Mouse (Mus musculus) embryonic facial prominence, embryonic 15.5 days (tissue): ENCODE results near the gene Rabif. TPM values are rescaled to one million over a fixed set of nuclear protein-coding genes. Genes with fewer than 3 reads are reported as not detected.
"Not testable (repeated sequence)": the region's sequence is repeated elsewhere in the genome, so short reads cannot be mapped to it uniquely, and the experiment has no call there.

ENCODE experiments used
- ATAC-seq: fragments of 200-750 bp; cut with Nextera tagmentation; 2 replicates; pipeline ENCODE4 v1.8.0; 2017; ENCODE audit warnings: low read depth, moderate TSS enrichment; ENCODE audit not compliant: insufficient number of reproducible peaks, low FRiP score, low TSS enrichment
- H3K27ac ChIP-seq: fragments of 300-500 bp; sonication (generic); replicated peaks from 2 replicates; pipeline ENCODE4 v1.5.1; 2015; ENCODE audit warnings: mild to moderate bottlenecking, inconsistent platforms
- H3K27me3 ChIP-seq: fragments of 300-500 bp; sonication (generic); 2 replicates; pipeline ENCODE4 v1.6.1; 2015; ENCODE audit warnings: inconsistent platforms
- H3K36me3 ChIP-seq: fragments of 300-500 bp; sonication (generic); 2 replicates; pipeline ENCODE4 v1.6.1; 2015; ENCODE audit warnings: mild to moderate bottlenecking, inconsistent platforms
- H3K4me1 ChIP-seq: fragments of 300-500 bp; sonication (generic); 2 replicates; pipeline ENCODE4 v1.6.1; 2015; ENCODE audit warnings: inconsistent platforms
- H3K4me2 ChIP-seq: fragments of 300-500 bp; sonication (generic); replicated peaks from 2 replicates; pipeline ENCODE4 v1.6.1; 2015; ENCODE audit warnings: mild to moderate bottlenecking, inconsistent platforms
- H3K4me3 ChIP-seq: fragments of 300-500 bp; sonication (generic); replicated peaks from 2 replicates; pipeline ENCODE4 v1.5.1; 2015; ENCODE audit warnings: mild to moderate bottlenecking, inconsistent platforms
- H3K9ac ChIP-seq: fragments of 300-500 bp; sonication (generic); 2 replicates; pipeline ENCODE4 v1.6.1; 2015; ENCODE audit warnings: inconsistent platforms
- H3K9me3 ChIP-seq: fragments of 300-500 bp; sonication (generic); replicated peaks from 2 replicates; pipeline ENCODE4 v1.6.1; 2016; ENCODE audit warnings: inconsistent platforms
- WGBS: fragments of 180-500 bp; shearing (Covaris S2); methylation state at CpG from one replicate; pipeline ENCODE4 v1.1.7; 2015; 5-methylcytosine and 5-hydroxymethylcytosine counted together
- polyA plus RNA-seq: library from polyadenylated mRNA; unstranded; fragments of >200 nt; fragmentation: Nextera tagmentation; extraction: Ambion mirVana; gene quantifications from 2 replicates; pipeline ENCODE4 v1.2.1, GENCODE M21; 2015

Rabif gene
- polyA plus RNA-seq, 1 experiment from 2014 or later: 41.4 TPM

GRCm38 (mm10) chr1:134513312-134513860 is 18.9 kb downstream of the Rabif start:
- Histone ChIP-seq H3K27ac (peak overlapping the region; percentile 58; the same call in 1 of the 2 replicates), H3K27me3 (peaks cover 13% of the 10 kb centered on the region), H3K36me3 (peaks cover 4% of the 10 kb centered on the region), H3K9me3 (no peaks in the 10 kb centered on the region), H3K4me2 (peak overlapping the region; percentile 79), H3K9ac (0 out of 2 replicates have a peak overlapping the region, but pooled peaks have one; percentile 3), H3K4me3 (peak overlapping the region; percentile 42), H3K4me1 (peaks cover 29% of the 10 kb centered on the region)
- peak; percentile 44; the same call in 1 of the 2 replicates for ATAC-seq
- WGBS: under 1% methylated on average over 38 of the region's 38 CpGs

- peaks cover 29% of the 10 kb centered on the region for H3K4me1 ChIP-seq
- H3K9me3 ChIP-seq: no peaks in the 10 kb centered on the region
- H3K27ac ChIP-seq: no peak overlapping the region
- ATAC-seq: no peak
- H3K27me3 ChIP-seq: peaks cover 13% of the 10 kb centered on the region
- H3K4me2 ChIP-seq: peak overlapping the region; percentile 79
- 0 out of 2 replicates have a peak, but pooled peaks cover 3% of the 10 kb centered on the region for H3K36me3 ChIP-seq
- H3K4me3 ChIP-seq: peak overlapping the region; percentile 42
- no peak overlapping the region for H3K9ac ChIP-seq
- 29% methylated on average over 16 of the region's 16 CpGs for WGBS
These were observed 19.6 kb downstream of the Rabif start for GRCm38 (mm10) chr1:134513876-134514590.

- no peak overlapping the region for H3K9ac ChIP-seq
- H3K9me3 ChIP-seq: no peaks in the 10 kb centered on the region
- H3K4me3 ChIP-seq: no peak overlapping the region
- no peak for ATAC-seq
- no peaks in the 10 kb centered on the region for H3K36me3 ChIP-seq
- peaks cover 13% of the 10 kb centered on the region for H3K27me3 ChIP-seq
- no peak overlapping the region for H3K4me2 ChIP-seq
- 59% methylated on average over 2 of the region's 2 CpGs for WGBS
- H3K27ac ChIP-seq: peak overlapping the region; percentile 72
- peaks cover 29% of the 10 kb centered on the region for H3K4me1 ChIP-seq
These were observed 21.4 kb downstream of the Rabif start for GRCm38 (mm10) chr1:134515891-134516290.

GRCm38 (mm10) chr1:134516491-134517198 is 22.2 kb downstream of the Rabif start:
- Histone ChIP-seq H3K27me3 (peaks cover 11% of the 10 kb centered on the region), H3K9me3 (no peaks in the 10 kb centered on the region), H3K4me3 (no peak overlapping the region), H3K9ac (no peak overlapping the region), H3K4me1 (peaks cover 29% of the 10 kb centered on the region), H3K27ac (peak overlapping the region; percentile 72), H3K4me2 (no peak overlapping the region), H3K36me3 (no peaks in the 10 kb centered on the region)
- peak; percentile 65 for ATAC-seq
- 12% methylated on average over 4 of the region's 4 CpGs for WGBS

DNA sequence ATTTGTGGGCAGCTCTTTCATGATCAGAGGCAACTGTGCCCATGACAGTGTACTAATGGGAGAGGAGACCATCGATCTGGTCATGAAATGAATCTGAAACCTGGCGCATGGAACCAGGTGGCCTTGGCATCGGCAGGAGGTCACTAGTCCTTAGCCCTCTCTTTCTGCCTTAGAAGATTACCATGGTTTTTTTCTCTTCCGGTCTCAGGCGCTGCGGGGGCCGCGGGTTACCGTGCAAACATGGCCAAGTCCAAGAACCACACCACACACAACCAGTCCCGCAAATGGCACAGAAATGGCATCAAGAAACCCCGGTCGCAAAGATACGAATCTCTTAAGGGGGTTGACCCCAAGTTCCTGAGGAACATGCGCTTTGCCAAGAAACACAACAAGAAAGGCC is 23.4 kb downstream of the Rabif start:
- H3K9me3 ChIP-seq, H3K4me3 ChIP-seq, H3K27me3 ChIP-seq, H3K9ac ChIP-seq, H3K36me3 ChIP-seq, H3K27ac ChIP-seq, ATAC-seq, H3K4me2 ChIP-seq: not testable (repeated sequence)
- WGBS: 94% methylated on average over 14 of the region's 14 CpGs
- peaks cover 29% of the 10 kb centered on the region for H3K4me1 ChIP-seq

GRCm38 (mm10) chr1:134518677-134519076 is 24.2 kb downstream of the Rabif start:
- ATAC-seq: peak; percentile 68; the same call in 1 of the 2 replicates

DNA sequence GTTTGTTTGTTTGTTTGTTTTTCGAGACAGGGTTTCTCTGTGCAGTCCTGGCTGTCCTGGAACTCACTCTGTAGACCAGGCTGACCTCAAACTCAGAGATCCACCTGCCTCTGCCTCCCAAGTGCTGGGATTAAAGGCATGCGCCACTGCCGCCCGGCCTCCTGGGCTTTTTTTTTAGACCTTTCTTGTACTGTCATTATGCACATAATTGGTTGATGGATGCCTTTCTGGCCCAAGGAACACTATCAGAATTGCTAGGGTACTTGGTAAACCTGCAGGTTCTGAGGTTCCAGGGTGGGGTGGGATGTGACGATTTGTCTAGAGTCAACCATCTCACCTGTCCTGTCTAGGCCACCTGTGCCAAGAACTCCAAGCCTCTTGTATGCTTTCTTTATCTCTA is 24.8 kb downstream of the Rabif start:
- H3K9ac ChIP-seq, H3K27me3 ChIP-seq, ATAC-seq, H3K9me3 ChIP-seq, H3K4me2 ChIP-seq, H3K4me3 ChIP-seq, H3K27ac ChIP-seq, H3K36me3 ChIP-seq: not testable (repeated sequence)
- 88% methylated on average over 5 of the region's 5 CpGs for WGBS
- peaks cover 15% of the 10 kb centered on the region for H3K4me1 ChIP-seq

More at GRCm38 (mm10) chr1:134518677-134519076, 24.2 kb downstream of the Rabif start:
- WGBS: 10% methylated on average over 7 of the region's 7 CpGs
- peaks cover 21% of the 10 kb centered on the region for H3K4me1 ChIP-seq
- no peaks in the 10 kb centered on the region for H3K36me3 ChIP-seq
- no peak overlapping the region for H3K27ac ChIP-seq
- no peak overlapping the region for H3K4me2 ChIP-seq
- no peaks in the 10 kb centered on the region for H3K9me3 ChIP-seq
- no peak overlapping the region for H3K9ac ChIP-seq
- H3K4me3 ChIP-seq: no peak overlapping the region
- H3K27me3 ChIP-seq: no peaks in the 10 kb centered on the region

DNA sequence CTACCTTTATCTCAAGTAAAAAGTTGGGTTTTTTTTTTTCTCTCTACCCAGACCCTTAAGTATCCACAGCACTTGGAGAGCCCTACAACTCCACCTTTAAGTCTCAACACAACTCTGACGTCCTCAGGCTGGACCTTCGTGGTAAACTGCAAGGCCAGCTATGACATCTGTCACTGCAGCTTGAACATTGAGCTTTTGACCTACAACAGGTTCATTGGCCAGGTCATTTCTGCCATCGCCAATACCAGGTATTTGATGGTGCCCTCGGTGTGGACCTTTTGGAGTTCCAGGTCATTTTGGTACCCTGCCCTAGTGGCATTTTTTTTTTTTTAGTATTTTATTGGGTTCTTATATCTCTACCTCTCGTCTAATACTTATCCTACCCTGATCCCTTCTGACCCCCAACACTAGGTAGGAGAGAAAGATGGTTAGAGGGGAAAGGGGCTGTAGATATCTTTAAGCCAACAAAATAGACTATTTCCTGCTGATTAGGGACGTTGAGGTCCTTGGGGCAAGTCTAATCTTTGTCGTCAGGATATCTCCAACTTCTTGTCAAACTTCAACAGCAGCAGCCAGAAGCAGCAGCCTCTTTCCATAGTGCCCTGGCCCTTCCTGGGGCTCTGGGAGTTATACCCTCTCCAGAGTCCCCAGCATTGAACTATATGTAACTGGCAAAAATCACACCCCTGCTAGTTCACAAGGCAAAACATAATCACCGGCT is 25.7 kb downstream of the Rabif start:
- Histone ChIP-seq H3K4me1 (peaks cover 14% of the 10 kb centered on the region), H3K4me3 (no peak overlapping the region), H3K27me3 (no peaks in the 10 kb centered on the region), H3K36me3 (no peaks in the 10 kb centered on the region), H3K4me2 (no peak overlapping the region), H3K9me3 (no peaks in the 10 kb centered on the region), H3K27ac (no peak overlapping the region), H3K9ac (no peak overlapping the region)
- 76% methylated on average over 8 of the region's 8 CpGs for WGBS
- ATAC-seq: no peak

DNA sequence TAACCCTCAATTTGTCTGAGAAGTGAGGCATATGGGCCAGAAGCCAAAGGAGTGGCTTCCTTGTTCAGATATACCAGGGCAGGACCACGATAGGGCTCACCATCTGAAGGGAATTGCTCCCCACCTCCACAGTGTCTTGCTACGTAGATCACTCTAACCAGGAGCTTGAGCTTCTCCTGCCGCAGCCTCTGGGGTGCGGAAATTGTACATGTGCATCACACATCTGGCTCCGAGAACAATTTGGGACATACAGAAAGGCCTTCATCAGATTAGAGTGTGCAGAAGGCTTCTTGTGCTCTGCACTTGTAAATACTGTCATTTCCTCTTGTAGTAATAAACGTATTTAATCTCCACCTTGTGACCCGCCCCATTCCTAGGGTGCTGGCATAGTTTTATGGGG is 26.7 kb downstream of the Rabif start:
- WGBS: 73% methylated on average over 7 of the region's 7 CpGs
- Histone ChIP-seq H3K36me3 (no peaks in the 10 kb centered on the region), H3K27ac (no peak overlapping the region), H3K9ac (no peak overlapping the region), H3K4me1 (peaks cover 9% of the 10 kb centered on the region), H3K4me3 (no peak overlapping the region), H3K4me2 (no peak overlapping the region), H3K9me3 (no peaks in the 10 kb centered on the region), H3K27me3 (no peaks in the 10 kb centered on the region)
- no peak for ATAC-seq

GRCm38 (mm10) chr1:134522325-134522724 is 27.9 kb downstream of the Rabif start:
- H3K27ac ChIP-seq: no peak overlapping the region
- no peak overlapping the region for H3K4me3 ChIP-seq
- H3K36me3 ChIP-seq: no peaks in the 10 kb centered on the region
- no peaks in the 10 kb centered on the region for H3K4me1 ChIP-seq
- no peak overlapping the region for H3K4me2 ChIP-seq
- H3K9ac ChIP-seq: no peak overlapping the region
- no peak for ATAC-seq
- H3K27me3 ChIP-seq: no peaks in the 10 kb centered on the region
- no peaks in the 10 kb centered on the region for H3K9me3 ChIP-seq
- 46% methylated on average over 2 of the region's 2 CpGs for WGBS

DNA sequence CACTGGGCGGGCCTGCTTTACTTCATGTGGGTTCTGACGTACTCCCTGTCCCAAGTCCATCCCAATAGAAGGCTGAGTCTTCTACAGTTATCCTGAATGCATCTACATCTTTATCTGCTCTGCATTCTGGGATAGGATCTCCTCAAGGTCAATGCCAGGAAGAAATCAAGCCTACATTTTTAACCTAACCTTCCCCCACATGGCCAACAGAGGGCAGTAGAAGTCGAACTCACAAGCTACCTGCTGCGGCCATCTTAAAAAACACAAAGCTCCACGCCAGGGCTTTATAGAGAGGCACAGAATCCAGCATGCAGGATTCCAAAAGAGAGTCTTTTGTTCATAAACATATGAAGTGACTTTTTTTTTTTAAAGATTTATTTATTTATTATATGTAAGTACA is 30.0 kb downstream of the Rabif start:
- no peak for ATAC-seq
- WGBS: 69% methylated on average over 5 of the region's 5 CpGs
- Histone ChIP-seq H3K4me3 (no peak overlapping the region), H3K27ac (no peak overlapping the region), H3K4me1 (no peaks in the 10 kb centered on the region), H3K9me3 (no peaks in the 10 kb centered on the region), H3K4me2 (no peak overlapping the region), H3K27me3 (no peaks in the 10 kb centered on the region), H3K36me3 (no peaks in the 10 kb centered on the region), H3K9ac (no peak overlapping the region)
